Mouse (Mus musculus): Measurements from ENCODE around the gene Hspa1l. TPM values are rescaled to one million over a fixed set of nuclear protein-coding genes. Genes with fewer than 3 reads are reported as not detected.
"Not testable (repeated sequence)": the region's sequence is repeated elsewhere in the genome, so short reads cannot be mapped to it uniquely, and the experiment has no call there.

Gene Hspa1l
- total RNA-seq, 2 experiments from 2014 or later = not detected

DNA sequence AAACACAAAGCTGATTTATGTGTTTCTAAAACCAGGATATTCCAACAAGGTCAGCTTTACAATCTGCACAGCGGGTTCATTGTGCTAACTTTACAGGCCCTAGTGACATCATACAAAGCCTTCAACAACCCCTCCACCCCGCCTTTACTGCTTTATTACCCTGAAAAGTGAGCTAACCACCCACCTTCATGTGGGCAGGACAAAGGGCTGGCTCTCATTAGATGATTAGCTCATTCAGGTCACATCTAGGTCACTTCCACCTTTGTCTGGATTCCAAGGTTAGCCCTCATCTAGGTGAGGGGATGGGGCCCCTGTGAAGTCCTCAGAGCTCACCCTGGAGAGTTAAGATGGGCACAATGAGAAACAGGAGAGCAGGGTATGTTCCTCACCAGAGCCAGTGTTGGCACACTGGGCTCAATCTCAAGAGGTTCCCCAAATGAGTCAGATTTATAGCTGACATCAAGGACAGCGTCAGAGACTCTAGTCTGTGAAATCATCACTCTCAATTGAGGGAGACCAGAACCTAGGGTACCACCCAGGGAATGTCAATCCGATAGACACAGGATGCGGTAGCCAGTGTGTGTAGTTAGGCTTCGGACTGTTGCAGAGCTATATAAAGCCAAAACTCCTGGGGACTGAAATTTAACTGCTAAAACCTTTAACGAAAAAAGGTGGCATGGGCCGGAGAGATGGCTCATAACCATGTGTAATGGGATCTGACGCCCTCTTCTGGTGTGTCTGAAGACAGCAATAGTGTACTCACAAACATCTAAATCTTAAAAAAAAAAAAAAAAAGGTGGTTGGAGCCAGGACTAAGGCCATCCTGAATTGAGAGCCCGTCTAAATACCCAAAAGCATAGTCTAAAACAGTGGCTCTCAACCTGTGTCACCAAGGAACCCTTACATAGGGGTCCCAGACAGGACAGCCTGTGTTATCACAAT, 21.7 kb upstream of the Hspa1l start:
- ATAC-seq (replicated peaks; ENCODE audit: poor library complexity) = no peak

DNA sequence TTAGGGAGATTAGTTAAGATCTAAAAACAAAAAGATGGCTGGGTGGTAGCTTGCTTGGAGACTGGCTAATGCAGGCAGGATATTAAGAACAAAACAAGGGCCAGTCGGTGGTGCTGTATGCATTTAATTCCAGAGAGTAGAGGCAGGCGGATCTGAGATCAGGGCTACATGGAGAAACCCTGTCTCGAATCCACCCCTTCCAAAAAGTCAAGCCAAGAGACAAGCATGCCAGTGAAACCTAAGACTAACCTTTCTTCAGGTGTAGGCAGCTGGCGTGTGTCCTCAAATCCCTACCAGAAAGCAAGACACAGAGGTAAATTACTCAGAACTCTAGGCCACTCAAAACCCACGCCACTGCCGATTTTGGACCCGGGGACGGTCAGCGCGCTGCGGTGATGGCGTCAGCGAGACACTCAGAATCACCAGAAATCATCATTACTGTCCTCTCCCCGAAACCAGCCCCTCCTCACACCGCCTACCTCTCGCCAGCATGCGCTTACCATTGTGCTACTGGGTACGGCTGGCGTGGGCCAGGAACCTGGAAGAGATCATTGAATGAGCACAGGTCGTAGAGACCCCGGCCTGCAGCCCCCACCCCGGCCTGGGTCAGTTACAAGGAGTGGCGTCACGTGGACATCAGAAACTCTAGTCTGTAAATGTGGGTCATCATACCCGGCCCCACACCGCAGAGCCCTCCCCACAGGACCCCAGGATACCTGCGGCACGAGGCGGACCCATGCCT, 20.7 kb upstream of the Hspa1l start:
- no peak for ATAC-seq (replicated peaks; ENCODE audit: poor library complexity)

DNA sequence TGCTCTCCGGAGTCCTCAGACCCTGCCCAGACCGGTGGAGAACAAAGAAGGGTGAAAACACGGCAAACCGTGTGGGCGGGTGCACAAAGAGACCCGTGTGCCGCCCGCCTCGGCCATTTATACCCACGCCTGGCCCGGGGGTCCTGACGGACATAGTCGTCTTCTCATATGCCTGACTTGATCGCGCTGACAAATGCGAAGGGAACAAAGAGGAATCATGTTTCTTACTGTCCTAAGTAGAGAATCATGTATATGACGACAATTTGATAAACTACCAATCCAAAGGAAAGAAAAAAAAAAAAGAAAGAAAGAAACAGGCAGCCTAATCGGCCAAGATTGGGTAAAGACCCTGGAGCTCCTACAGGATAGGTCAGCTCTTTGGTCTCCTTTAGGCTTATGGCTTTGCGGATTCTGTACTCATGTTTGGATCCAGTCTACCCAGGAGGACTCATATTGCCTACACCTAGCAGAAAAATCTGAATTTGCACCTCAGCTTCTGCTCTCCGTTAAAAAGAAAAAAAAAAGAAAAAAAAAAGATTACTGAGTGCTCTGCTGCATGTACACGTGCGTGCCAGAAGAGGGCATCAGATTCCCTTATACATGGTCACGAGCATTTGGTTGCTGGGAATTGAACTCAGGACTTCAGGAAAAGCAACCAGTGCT, 20.0 kb upstream of the Hspa1l start:
- ATAC-seq (replicated peaks; ENCODE audit: poor library complexity) = peak; percentile 76

DNA sequence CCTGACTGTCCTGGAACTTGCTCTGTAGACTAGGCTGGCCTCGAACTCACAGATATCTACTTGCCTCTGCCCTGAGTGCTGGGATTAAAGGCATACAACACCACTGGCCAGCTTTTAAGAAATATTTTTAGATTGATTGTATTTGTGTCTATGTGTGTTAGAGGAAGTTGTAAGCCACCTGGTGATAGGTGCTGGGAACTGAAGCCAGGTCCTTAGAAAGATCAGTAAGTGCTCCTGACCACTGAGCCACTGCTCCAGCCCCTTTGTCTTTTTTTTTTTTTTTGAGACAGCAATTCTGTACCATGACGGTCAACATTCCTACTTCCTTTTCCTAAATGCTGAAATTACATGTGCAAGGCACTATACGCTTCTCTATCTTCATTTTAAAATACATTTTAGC, 19.2 kb upstream of the Hspa1l start:
- ATAC-seq (replicated peaks; ENCODE audit: poor library complexity) = no peak

DNA sequence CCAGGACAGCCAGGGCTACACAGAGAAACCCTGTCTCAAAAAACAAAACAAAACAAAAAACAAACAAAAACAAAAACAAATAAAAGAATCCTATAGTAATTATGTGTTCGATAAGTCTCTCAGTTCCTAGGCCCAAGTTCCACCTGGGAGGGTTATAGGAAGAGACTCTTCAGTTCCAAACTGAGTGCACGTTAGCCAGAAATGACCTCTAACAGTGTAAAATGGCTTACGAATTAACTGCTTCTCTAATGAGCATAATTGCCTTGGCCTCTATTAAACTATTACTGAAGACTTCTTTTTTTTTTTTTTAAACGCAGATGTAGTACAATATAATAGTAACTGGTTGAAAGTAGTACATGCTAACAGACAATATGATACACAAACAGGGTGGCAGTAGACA, 18.6 kb upstream of the Hspa1l start:
- ATAC-seq (replicated peaks; ENCODE audit: poor library complexity) = no peak

DNA sequence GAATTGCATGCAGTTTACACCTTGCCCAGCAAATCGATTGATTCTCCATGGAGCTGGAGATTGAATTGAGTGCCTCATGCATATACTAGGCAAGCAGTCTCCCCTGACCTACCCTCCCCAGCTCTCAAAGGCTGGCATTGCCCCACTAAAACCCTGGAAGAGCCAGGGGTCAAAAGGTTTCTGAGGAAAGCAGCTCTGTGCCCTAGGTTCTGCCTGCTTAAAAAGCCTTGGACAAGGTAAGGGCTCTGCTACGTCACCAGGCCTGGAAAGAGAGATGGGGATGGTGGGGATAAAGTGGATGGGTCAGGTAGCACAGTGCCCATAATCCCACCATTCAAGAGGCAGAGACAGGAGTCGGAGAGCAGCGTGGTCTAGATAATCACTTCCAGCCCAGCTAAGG, 17.7 kb upstream of the Hspa1l start:
- no peak for ATAC-seq (replicated peaks; ENCODE audit: poor library complexity)

DNA sequence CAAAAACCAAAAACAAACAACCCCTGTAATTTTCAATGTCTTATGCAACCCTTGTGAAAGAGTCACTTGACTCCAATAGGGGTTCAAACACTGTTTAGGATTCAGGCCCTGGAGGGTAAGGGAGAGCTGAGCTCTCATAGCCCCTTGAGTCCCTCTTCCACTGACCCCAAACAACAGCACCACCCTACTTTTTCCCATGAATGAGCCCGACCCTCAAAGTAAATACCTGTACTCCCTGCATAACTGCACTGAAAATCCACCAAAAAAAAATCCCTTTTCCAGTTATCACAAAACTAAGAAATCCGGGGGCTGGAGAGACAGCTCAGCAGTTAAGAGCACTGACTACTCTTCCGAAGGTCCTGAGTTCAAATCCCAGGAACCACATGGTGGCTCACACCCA, 16.6 kb upstream of the Hspa1l start:
- no peak for ATAC-seq (replicated peaks; ENCODE audit: poor library complexity)

DNA sequence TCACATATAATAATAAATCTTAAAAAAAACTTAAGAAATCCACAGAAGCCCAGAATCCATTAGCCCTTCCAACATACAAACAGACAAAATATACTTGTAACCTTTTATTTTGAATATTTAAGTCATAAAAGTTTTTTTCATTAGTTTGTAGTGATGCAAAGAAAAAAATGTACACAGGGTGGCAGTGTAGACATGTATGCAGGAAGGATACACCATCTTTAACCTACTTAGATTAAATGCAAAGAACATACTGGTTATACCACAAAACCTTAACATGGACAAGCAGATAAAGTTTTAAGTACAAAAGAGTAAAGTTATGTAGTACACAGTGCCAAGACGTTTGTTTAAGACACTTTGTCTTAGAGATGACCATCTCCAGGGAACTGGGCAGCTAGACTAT, 16.2 kb upstream of the Hspa1l start:
- ATAC-seq (replicated peaks; ENCODE audit: poor library complexity) = no peak

DNA sequence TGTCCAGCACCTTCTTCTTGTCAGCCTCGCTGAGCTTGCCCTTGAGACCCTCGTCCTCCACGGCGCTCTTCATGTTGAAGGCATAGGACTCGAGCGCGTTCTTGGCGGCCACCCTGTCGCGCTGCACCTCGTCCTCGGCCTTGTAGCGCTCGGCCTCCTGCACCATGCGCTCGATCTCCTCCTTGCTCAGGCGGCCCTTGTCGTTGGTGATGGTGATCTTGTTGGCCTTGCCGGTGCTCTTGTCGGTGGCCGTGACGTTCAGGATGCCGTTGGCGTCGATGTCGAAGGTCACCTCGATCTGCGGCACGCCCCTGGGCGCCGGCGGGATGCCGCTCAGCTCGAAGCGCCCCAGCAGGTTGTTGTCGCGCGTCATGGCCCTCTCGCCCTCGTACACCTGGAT, 15.2 kb upstream of the Hspa1l start:
- ATAC-seq (replicated peaks; ENCODE audit: poor library complexity) = not testable (repeated sequence)

DNA sequence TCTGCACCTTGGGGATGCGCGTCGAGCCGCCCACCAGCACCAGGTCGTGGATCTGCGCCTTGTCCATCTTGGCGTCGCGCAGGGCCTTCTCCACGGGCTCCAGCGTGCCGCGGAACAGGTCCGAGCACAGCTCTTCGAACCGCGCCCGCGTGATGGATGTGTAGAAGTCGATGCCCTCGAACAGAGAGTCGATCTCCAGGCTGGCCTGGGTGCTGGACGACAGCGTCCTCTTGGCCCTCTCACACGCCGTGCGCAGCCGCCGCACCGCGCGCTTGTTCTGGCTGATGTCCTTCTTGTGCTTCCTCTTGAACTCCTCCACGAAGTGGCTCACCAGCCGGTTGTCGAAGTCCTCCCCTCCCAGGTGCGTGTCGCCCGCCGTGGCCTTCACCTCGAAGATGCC, 14.5 kb upstream of the Hspa1l start:
- ATAC-seq (replicated peaks; ENCODE audit: poor library complexity) = not testable (repeated sequence)

DNA sequence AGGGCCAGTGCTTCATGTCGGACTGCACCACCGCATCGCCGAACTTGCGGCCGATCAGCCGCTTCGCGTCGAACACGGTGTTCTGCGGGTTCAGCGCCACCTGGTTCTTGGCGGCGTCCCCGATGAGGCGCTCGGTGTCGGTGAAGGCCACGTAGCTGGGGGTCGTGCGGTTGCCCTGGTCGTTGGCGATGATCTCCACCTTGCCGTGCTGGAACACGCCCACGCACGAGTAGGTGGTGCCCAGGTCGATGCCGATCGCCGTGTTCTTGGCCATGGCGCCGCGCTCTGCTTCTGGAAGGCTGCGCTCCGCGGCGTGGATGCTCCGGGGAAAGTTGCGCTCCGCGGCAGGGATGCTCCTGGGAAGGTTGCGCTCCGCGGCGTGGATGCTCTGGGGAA, 13.8 kb upstream of the Hspa1l start:
- ATAC-seq (replicated peaks; ENCODE audit: poor library complexity) = peak; percentile 26

DNA sequence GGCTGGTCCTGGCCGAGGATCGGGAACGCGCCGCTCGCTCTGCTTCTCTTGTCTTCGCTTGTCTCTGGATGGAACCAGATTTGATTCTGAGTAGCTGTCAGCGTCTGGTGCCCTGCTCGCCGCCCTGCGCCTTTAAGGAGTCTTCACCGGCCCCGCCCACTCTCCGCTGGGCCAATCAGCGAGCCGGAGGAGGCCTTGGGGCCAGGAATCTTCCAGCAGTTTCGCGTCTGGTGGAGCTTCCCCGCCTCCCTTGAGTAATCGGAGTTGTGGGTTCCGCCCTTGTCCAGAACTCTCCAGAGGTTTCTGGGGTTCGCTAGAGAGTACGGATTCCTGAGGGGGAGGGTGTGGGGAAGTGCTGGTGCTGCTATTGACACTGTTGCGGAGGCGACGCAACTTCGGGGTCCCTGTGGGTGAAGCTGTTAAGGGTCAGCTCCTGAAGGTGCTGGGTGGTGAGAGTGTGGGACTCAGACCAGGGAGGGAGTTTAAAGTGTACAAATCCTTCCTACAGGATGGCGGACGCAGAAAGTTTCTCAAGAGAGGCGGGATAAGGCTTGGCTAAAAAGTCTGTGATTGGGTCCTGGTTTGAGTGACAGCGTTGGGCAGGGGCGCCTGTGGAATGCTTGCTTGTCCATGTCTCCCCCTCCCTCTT, 13.2 kb upstream of the Hspa1l start, which contains the start of gene Hspa1b:
Gene Hspa1b (minus strand): TSS at position 109 of the 649 bp plus-strand sequence.
- peak; percentile 87 for ATAC-seq (replicated peaks; ENCODE audit: poor library complexity)

DNA sequence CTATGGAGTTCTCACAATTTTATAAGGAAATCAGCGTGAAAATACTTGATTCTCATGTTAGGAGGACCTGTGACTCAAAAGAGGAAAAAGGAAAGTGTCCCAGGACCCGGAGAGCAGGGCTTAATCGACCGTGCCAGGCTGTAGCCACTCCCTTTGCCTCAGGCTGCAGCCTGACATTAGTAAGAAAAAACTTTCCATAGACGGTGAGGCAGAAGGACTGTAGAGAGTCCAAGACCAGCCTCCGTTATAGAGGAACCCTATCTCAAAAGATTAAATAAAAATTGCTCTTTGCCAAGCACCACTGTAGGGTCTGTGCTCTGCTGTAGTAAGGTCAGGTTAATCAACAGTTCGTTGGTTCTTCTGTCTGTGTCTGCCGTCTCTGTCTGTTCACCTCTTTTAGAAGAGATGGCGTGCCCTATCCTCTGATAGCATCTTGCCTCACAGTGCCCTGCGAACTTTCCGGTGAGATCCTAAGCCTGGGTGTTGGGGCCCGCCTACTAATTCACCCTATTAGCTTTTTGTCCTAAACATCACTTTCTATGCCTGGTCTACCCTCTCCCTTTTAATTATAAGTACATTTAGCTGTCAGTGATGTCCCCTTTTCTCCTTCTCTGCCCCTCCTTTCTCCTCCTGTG, 12.5 kb upstream of the Hspa1l start:
- peak; percentile 32; the same call in 1 of the 2 replicates for ATAC-seq (replicated peaks; ENCODE audit: poor library complexity)

DNA sequence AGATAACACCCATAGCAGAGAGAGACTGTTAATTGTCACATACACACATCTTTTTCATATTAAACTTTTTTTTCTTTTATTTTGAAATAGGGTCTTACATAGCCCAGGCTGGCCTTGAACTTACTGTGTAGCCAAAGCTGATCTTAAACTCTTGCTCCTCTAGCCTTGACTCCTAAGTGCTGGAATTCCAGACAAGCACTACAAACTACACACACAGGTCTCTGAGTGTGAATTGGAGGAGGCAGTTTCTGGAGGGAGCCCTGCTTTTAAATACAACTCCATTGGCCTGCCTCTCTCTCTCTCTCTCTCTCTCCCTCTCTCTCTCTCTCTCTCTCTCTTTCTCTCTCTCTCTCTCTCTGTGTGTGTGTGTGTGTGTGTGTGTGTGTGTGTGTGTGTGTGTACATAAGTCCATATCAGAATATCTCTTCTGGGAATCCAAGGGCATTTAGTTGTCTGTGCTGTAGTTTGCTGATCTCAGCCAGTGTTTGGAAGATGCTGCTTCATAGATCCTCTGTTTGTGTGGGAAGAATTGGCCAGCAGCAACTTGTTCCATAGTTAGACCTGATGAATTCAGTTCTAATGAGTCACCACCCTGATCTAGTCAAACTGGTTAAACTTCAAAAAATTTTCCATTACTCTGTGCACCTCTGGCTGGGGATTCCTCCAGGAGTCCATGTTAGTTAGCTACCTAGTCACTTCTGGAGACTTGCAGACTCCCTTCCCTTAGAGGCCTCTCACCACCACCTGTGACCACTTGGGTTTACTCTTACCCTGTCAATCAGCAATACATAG, 11.6 kb upstream of the Hspa1l start:
- ATAC-seq (replicated peaks; ENCODE audit: poor library complexity) = no peak

DNA sequence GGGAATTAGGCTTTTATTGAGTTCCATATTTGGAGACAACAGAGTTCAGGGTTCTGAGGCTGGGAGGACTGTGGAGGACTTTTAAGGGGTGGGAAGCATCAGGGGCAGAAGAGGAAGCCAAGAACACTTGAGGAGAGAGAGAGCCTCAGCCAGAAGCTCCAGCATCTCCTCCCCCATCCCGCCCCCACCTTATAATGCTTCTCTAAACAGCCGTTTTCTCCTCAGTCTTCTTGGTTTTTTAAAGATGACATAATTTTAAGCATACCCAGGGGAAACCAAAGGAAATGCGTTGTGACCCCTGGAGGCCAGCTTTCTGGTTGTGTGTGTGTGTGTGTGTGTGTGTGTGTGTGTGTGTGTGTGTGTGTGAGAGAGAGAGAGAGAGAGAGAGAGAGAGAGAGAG, 10.4 kb upstream of the Hspa1l start:
- ATAC-seq (replicated peaks; ENCODE audit: poor library complexity) = no peak

DNA sequence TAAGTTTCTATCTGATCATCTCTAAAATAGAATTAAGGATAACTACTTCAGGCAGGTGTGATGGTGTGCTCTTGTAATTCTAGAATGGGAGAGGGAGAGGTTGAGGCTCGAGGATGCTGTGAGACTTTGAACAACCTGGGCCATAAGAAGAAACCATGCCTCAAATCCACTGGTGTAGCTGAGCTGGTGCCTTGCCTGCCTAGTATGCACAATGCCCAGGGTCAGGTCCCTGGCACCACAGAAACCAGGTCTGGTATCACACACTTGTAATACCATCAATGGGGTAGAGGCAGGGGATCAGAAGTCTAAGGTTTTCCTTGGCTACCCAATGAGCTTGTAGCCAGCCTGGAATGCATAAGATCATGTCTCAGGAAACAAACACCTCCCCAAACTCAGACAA, 9.7 kb upstream of the Hspa1l start:
- ATAC-seq (replicated peaks; ENCODE audit: poor library complexity) = no peak

DNA sequence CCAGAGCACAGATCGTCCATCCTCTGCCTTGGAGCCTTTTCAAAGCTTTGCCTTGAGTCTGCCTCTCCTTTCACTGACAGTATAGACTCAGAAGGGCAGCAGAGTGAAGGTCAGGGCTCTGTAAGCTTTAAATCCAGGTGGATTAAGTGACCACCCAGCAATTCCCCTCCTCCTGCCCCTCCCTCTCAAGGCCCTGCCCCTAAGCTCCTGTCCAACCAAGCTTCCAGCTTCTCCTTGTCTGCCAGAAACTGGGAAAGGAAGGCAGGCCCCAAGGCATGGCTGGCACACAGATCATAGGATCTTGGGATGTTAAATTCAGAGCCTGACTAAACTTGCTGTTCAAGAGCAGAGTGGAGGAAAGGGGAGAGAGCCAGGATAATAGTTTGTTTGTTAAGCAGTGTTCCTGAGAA, 7.9 kb upstream of the Hspa1l start:
- ATAC-seq (replicated peaks; ENCODE audit: poor library complexity) = no peak

DNA sequence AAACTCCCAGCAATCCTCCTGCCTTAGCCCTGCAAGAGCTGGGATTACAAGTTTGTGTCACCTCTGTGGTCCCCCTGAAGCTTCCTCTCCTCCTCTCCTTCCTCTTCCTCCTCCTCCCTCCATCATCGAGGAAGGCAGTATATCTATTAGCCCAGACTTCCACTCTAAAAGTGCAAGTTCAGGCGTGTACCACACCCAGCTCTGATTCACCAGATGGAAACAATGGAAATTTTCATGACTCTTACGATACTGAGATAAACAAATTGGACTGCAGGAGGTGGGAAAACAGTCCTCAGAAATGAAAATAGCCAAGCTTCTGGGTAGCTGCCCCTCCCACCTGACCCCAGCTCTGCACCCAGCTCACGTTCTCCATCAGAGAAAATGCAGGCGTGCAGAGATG, 6.9 kb upstream of the Hspa1l start:
- ATAC-seq (replicated peaks; ENCODE audit: poor library complexity) = no peak

DNA sequence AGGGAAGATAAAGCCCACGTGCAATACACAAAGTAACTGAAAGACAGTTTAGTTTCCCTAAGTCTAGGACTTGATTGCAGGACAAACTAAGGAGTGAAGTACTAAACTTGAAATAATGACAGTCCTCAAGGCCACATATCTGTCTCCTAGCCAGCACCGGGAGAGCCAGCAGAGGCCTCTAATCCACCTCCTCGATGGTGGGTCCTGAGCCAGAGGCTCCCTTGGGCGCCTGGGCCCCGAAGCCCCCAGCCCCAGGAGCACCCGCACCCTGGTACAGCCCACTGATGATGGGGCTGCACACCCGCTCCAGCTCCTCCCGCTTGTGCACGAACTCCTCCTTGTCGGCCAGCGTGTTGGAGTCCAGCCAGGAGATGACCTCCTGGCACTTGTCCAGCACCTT, 2.7 kb upstream of the Hspa1l start, which contains the start of gene Gm20481:
Gene Gm20481 (plus strand): TSS at position 91 of the 400 bp plus-strand sequence.
- not testable (repeated sequence) for ATAC-seq (replicated peaks; ENCODE audit: poor library complexity)

DNA sequence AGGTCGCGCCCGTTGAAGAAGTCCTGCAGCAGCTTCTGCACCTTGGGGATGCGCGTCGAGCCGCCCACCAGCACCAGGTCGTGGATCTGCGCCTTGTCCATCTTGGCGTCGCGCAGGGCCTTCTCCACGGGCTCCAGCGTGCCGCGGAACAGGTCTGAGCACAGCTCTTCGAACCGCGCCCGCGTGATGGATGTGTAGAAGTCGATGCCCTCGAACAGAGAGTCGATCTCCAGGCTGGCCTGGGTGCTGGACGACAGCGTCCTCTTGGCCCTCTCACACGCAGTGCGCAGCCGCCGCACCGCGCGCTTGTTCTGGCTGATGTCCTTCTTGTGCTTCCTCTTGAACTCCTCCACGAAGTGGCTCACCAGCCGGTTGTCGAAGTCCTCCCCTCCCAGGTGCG, 1.7 kb upstream of the Hspa1l start:
- not testable (repeated sequence) for ATAC-seq (replicated peaks; ENCODE audit: poor library complexity)

All from megakaryocyte progenitor cell, adult 5-6 weeks (primary cell).